Mouse (Mus musculus) liver, embryonic 15.5 days (tissue): ENCODE measurements around the gene Elovl6. TPM values are rescaled to one million over a fixed set of nuclear protein-coding genes. Genes with fewer than 3 reads are reported as not detected.
A peak's percentile ranks its signal among the peaks of the same experiment; 100 is the strongest.

Experiments
- ATAC-seq: fragments of 200-750 bp; cut with Nextera tagmentation; 2 replicates; pipeline ENCODE4 v1.8.0; 2017; ENCODE audit warnings: moderate number of reproducible peaks, mild to moderate bottlenecking, moderate library complexity; ENCODE audit not compliant: insufficient read depth
- H3K27ac ChIP-seq: fragments of 300-500 bp; sonication (generic); replicated peaks from 2 replicates; pipeline ENCODE4 v1.5.1; 2015; ENCODE audit warnings: mild to moderate bottlenecking, inconsistent platforms
- H3K27me3 ChIP-seq: fragments of 300-500 bp; sonication (generic); 2 replicates; pipeline ENCODE4 v1.6.1; 2015; ENCODE audit warnings: mild to moderate bottlenecking, inconsistent platforms
- H3K36me3 ChIP-seq: fragments of 300-500 bp; sonication (generic); replicated peaks from 2 replicates; pipeline ENCODE4 v1.6.1; 2015; ENCODE audit warnings: moderate library complexity, mild to moderate bottlenecking, inconsistent platforms
- H3K4me1 ChIP-seq: fragments of 300-500 bp; sonication (generic); replicated peaks from 2 replicates; pipeline ENCODE4 v1.6.1; 2015; ENCODE audit warnings: inconsistent platforms
- H3K4me2 ChIP-seq: fragments of 300-500 bp; sonication (generic); 2 replicates; pipeline ENCODE4 v1.6.1; 2015; ENCODE audit warnings: moderate library complexity, mild to moderate bottlenecking, inconsistent platforms
- H3K4me3 ChIP-seq: fragments of 300-500 bp; sonication (generic); replicated peaks from 2 replicates; pipeline ENCODE4 v1.5.1; 2015; ENCODE audit warnings: mild to moderate bottlenecking, inconsistent platforms
- H3K9ac ChIP-seq: fragments of 300-500 bp; sonication (generic); 2 replicates; pipeline ENCODE4 v1.6.1; 2015; ENCODE audit warnings: moderate library complexity, mild to moderate bottlenecking, inconsistent platforms
- H3K9me3 ChIP-seq: fragments of 300-500 bp; sonication (generic); replicated peaks from 2 replicates; pipeline ENCODE4 v1.6.1; 2016; ENCODE audit warnings: inconsistent platforms
- WGBS: fragments of 180-500 bp; shearing (Covaris S2); methylation state at CpG from one replicate; pipeline ENCODE4 v1.1.7; 2015; ENCODE audit warnings: mixed read lengths; ENCODE audit not compliant: insufficient replicate concordance; 5-methylcytosine and 5-hydroxymethylcytosine counted together
- polyA plus RNA-seq: library from polyadenylated mRNA; unstranded; fragments of >200 nt; fragmentation: Nextera tagmentation; extraction: Ambion mirVana; gene quantifications from 2 replicates; pipeline ENCODE4 v1.2.1, GENCODE M21; 2015

Gene Elovl6
- polyA plus RNA-seq, 1 experiment from 2014 or later: 10.3 TPM

- Histone ChIP-seq H3K27ac (peak overlapping the region; percentile 15; the same call in 1 of the 2 replicates), H3K27me3 (no peaks in the 10 kb centered on the region), H3K4me3 (no peak overlapping the region), H3K36me3 (0 out of 2 replicates have a peak, but pooled peaks cover 3% of the 10 kb centered on the region), H3K9ac (no peak overlapping the region), H3K9me3 (no peaks in the 10 kb centered on the region), H3K4me2 (no peak overlapping the region), H3K4me1 (peaks cover 26% of the 10 kb centered on the region)
- WGBS: 56% methylated on average over 2 of the region's 2 CpGs
- peak; percentile 42 for ATAC-seq
Measured at GRCm38 (mm10) chr3:129566013-129566412, 33.9 kb downstream of the Elovl6 start.

DNA sequence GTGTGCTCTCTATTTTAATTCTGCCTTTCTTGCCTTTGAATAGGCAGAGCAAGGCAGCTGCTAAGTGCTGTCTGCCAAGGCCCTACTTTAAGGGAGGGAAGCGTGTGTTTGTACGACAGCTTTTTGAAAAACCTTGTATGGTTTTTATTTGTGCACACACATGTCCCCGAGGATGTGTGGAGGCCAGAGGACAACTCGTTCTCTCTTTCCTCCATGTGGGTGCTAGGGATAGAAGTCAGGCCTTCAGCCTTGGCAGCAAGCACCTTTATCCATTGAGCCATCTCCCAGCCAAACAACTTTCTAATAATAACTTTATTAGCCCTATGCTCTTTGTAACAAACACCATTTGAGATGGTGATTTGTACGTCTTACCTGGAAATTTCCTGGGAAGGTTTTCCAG is 34.7 kb downstream of the Elovl6 start:
- no peaks in the 10 kb centered on the region for H3K27me3 ChIP-seq
- no peak overlapping the region for H3K4me2 ChIP-seq
- no peak overlapping the region for H3K27ac ChIP-seq
- H3K4me3 ChIP-seq: no peak overlapping the region
- no peak for ATAC-seq
- H3K4me1 ChIP-seq: peaks cover 22% of the 10 kb centered on the region
- H3K9me3 ChIP-seq: no peaks in the 10 kb centered on the region
- 0 out of 2 replicates have a peak, but pooled peaks cover 3% of the 10 kb centered on the region for H3K36me3 ChIP-seq
- H3K9ac ChIP-seq: no peak overlapping the region
- 75% methylated on average over 5 of the region's 5 CpGs for WGBS

- Histone ChIP-seq H3K27ac (no peak overlapping the region), H3K9ac (no peak overlapping the region), H3K9me3 (no peaks in the 10 kb centered on the region), H3K4me1 (peaks cover 27% of the 10 kb centered on the region), H3K36me3 (0 out of 2 replicates have a peak, but pooled peaks cover 3% of the 10 kb centered on the region), H3K27me3 (no peaks in the 10 kb centered on the region), H3K4me2 (no peak overlapping the region), H3K4me3 (no peak overlapping the region)
- WGBS: 74% methylated on average over 7 of the region's 7 CpGs
- no peak for ATAC-seq
Measured at GRCm38 (mm10) chr3:129568506-129568905, 36.4 kb downstream of the Elovl6 start.

- Histone ChIP-seq H3K4me1 (peaks cover 20% of the 10 kb centered on the region), H3K4me3 (no peak overlapping the region), H3K36me3 (0 out of 2 replicates have a peak, but pooled peaks cover 8% of the 10 kb centered on the region), H3K9ac (no peak overlapping the region), H3K9me3 (no peaks in the 10 kb centered on the region), H3K27me3 (no peaks in the 10 kb centered on the region), H3K27ac (no peak overlapping the region), H3K4me2 (no peak overlapping the region)
- WGBS: 79% methylated on average over 8 of the region's 8 CpGs
- no peak for ATAC-seq
Measured at GRCm38 (mm10) chr3:129570989-129571388, 38.8 kb downstream of the Elovl6 start.

GRCm38 (mm10) chr3:129571642-129572041 is 39.5 kb downstream of the Elovl6 start:
- Histone ChIP-seq H3K9ac (no peak overlapping the region), H3K9me3 (no peaks in the 10 kb centered on the region), H3K4me2 (no peak overlapping the region), H3K27ac (no peak overlapping the region), H3K4me1 (peaks cover 15% of the 10 kb centered on the region), H3K27me3 (no peaks in the 10 kb centered on the region), H3K36me3 (0 out of 2 replicates have a peak, but pooled peaks cover 14% of the 10 kb centered on the region), H3K4me3 (no peak overlapping the region)
- WGBS: 76% methylated on average over 5 of the region's 5 CpGs
- ATAC-seq: no peak

DNA sequence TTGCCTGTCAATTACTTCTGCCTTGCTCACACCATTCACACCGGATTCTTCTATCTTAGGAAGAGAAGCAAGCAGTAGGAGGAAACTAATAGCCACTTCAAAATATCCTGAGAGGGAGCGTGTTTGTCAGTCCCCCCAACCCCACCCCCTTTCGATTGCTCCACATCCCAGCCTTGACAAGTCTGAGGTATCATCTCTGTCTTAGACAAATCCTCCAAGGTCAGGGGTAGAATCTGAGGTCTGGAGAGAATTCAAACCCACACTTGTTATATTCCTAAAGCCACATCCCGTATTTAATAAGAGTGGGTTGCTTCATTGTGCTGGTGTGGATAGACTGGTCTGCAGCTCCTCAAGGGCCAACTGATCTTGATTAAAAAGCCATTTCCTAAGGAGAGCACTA is 40.8 kb downstream of the Elovl6 start:
- no peak for ATAC-seq
- H3K27ac ChIP-seq: no peak overlapping the region
- no peaks in the 10 kb centered on the region for H3K27me3 ChIP-seq
- WGBS: 64% methylated on average over 4 of the region's 4 CpGs
- H3K9me3 ChIP-seq: no peaks in the 10 kb centered on the region
- H3K4me2 ChIP-seq: no peak overlapping the region
- 0 out of 2 replicates have a peak, but pooled peaks cover 15% of the 10 kb centered on the region for H3K36me3 ChIP-seq
- H3K9ac ChIP-seq: no peak overlapping the region
- peaks cover 10% of the 10 kb centered on the region; the same call in 1 of the 2 replicates for H3K4me1 ChIP-seq
- no peak overlapping the region for H3K4me3 ChIP-seq

- Histone ChIP-seq H3K27ac (no peak overlapping the region), H3K9me3 (no peaks in the 10 kb centered on the region), H3K36me3 (0 out of 2 replicates have a peak, but pooled peaks cover 15% of the 10 kb centered on the region), H3K9ac (no peak overlapping the region), H3K4me2 (no peak overlapping the region), H3K27me3 (no peaks in the 10 kb centered on the region), H3K4me3 (no peak overlapping the region), H3K4me1 (peaks cover 6% of the 10 kb centered on the region; the same call in 1 of the 2 replicates)
- WGBS: 73% methylated on average over 4 of the region's 4 CpGs
- no peak for ATAC-seq
Measured at GRCm38 (mm10) chr3:129573609-129574008, 41.5 kb downstream of the Elovl6 start.

GRCm38 (mm10) chr3:129575086-129575485 is 42.9 kb downstream of the Elovl6 start:
- Histone ChIP-seq H3K27ac (no peak overlapping the region), H3K9ac (no peak overlapping the region), H3K9me3 (no peaks in the 10 kb centered on the region), H3K36me3 (0 out of 2 replicates have a peak, but pooled peaks cover 11% of the 10 kb centered on the region), H3K27me3 (no peaks in the 10 kb centered on the region), H3K4me3 (no peak overlapping the region), H3K4me1 (peaks cover 10% of the 10 kb centered on the region), H3K4me2 (no peak overlapping the region)
- no peak for ATAC-seq
- 82% methylated on average over 4 of the region's 4 CpGs for WGBS

- Histone ChIP-seq H3K27me3 (no peaks in the 10 kb centered on the region), H3K4me1 (peaks cover 10% of the 10 kb centered on the region), H3K36me3 (0 out of 2 replicates have a peak, but pooled peaks cover 11% of the 10 kb centered on the region), H3K4me3 (no peak overlapping the region), H3K27ac (no peak overlapping the region), H3K9ac (no peak overlapping the region), H3K9me3 (no peaks in the 10 kb centered on the region), H3K4me2 (no peak overlapping the region)
- WGBS: 73% methylated on average over 6 of the region's 6 CpGs
- ATAC-seq: no peak
Measured at GRCm38 (mm10) chr3:129576522-129576921, 44.4 kb downstream of the Elovl6 start.

DNA sequence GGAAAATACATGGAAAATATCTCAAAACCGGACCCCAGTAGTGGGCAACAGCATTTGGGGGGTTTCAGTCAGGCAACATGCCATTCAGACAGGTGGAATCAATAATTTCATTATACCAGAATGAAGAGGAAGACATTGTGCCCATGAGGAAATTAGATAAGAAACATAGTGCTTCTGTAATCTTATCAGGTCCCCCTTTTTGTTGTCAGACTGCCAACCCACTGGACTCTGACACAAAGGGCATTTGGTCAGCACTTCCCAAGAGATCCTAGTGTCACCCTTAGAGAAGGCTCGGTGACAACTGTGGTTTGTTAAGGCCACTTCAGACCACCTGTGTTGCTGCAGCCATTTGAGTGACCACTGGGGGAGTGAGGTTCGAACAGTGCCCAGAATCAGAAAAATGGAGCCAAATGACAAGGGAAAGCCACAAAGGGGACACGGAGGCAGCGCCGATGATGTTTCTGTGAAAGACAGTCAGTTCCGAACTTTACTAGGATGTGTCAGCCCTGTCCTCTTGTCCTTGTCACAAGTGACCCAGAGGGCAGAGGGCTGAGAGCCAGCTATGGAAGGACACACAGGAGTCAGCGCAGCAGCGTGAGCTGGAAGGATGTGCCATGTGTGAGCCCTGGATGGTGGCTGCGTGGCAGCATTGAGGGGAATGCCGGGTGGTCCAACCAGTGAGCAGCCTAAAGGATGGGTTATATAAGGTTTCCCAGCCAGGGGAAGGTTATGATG is 46.8 kb downstream of the Elovl6 start:
- WGBS: 72% methylated on average over 11 of the region's 11 CpGs
- H3K4me1 ChIP-seq: peaks cover 4% of the 10 kb centered on the region; the same call in 1 of the 2 replicates
- ATAC-seq: no peak
- no peak overlapping the region for H3K27ac ChIP-seq
- H3K4me3 ChIP-seq: no peak overlapping the region
- H3K9ac ChIP-seq: no peak overlapping the region
- H3K9me3 ChIP-seq: no peaks in the 10 kb centered on the region
- H3K27me3 ChIP-seq: no peaks in the 10 kb centered on the region
- H3K4me2 ChIP-seq: no peak overlapping the region
- H3K36me3 ChIP-seq: 0 out of 2 replicates have a peak, but pooled peaks cover 11% of the 10 kb centered on the region

- Histone ChIP-seq H3K9me3 (no peaks in the 10 kb centered on the region), H3K4me2 (no peak overlapping the region), H3K36me3 (0 out of 2 replicates have a peak, but pooled peaks cover 7% of the 10 kb centered on the region), H3K4me1 (peaks cover 4% of the 10 kb centered on the region; the same call in 1 of the 2 replicates), H3K27ac (no peak overlapping the region), H3K9ac (no peak overlapping the region), H3K27me3 (no peaks in the 10 kb centered on the region), H3K4me3 (no peak overlapping the region)
- WGBS: 81% methylated on average over 3 of the region's 3 CpGs
- ATAC-seq: no peak
Measured at GRCm38 (mm10) chr3:129581024-129581423, 48.9 kb downstream of the Elovl6 start.
